Mouse (Mus musculus) intestine, postnatal 0 days (tissue): ENCODE results near the gene BC029722. TPM values are rescaled to one million over a fixed set of nuclear protein-coding genes. Genes with fewer than 3 reads are reported as not detected.
A peak's percentile ranks its signal among the peaks of the same experiment; 100 is the strongest.

Experiments used
- ATAC-seq: fragments of 200-750 bp; cut with Nextera tagmentation; 2 replicates; pipeline ENCODE4 v1.8.0; 2017; ENCODE audit warnings: mild to moderate bottlenecking, moderate TSS enrichment, moderate library complexity
- H3K27ac ChIP-seq: fragments of 300-500 bp; sonication (generic); 2 replicates; pipeline ENCODE4 v1.5.1; 2014; ENCODE audit warnings: mild to moderate bottlenecking, low read depth, low read length, moderate library complexity
- H3K27me3 ChIP-seq: fragments of 300-500 bp; sonication (generic); replicated peaks from 2 replicates; pipeline ENCODE4 v1.6.1; 2014; ENCODE audit warnings: low read length, mixed read lengths; ENCODE audit not compliant: control insufficient read depth, insufficient read depth
- H3K36me3 ChIP-seq: fragments of 300-500 bp; sonication (generic); 2 replicates; pipeline ENCODE4 v1.6.1; 2014; ENCODE audit warnings: mild to moderate bottlenecking, moderate library complexity; ENCODE audit not compliant: control insufficient read depth, insufficient read depth
- H3K4me1 ChIP-seq: fragments of 300-500 bp; sonication (generic); replicated peaks from 2 replicates; pipeline ENCODE4 v1.6.1; 2014; ENCODE audit warnings: antibody characterized with exemption, low read length, mixed read lengths; ENCODE audit not compliant: control insufficient read depth, insufficient read depth
- H3K4me2 ChIP-seq: fragments of 300-500 bp; sonication (generic); replicated peaks from 2 replicates; pipeline ENCODE4 v1.6.1; 2014; ENCODE audit warnings: low read depth, mild to moderate bottlenecking, moderate library complexity
- H3K4me3 ChIP-seq: fragments of 300-500 bp; sonication (generic); 2 replicates; pipeline ENCODE4 v1.5.1; 2014; ENCODE audit warnings: low read depth, low read length
- H3K9ac ChIP-seq: fragments of 300-500 bp; sonication (generic); 2 replicates; pipeline ENCODE4 v1.6.1; 2014; ENCODE audit warnings: mild to moderate bottlenecking, low read depth, low read length
- H3K9me3 ChIP-seq: fragments of 300-500 bp; sonication (generic); 2 replicates; pipeline ENCODE4 v1.6.1; 2016; ENCODE audit warnings: mixed run types; ENCODE audit not compliant: control insufficient read depth
- CTCF ChIP-seq: sonication (generic); IDR thresholded peaks from 2 replicates; pipeline ENCODE4 v1.5.1; 2016; ENCODE audit warnings: low read depth, mild to moderate bottlenecking, control low read depth, antibody characterized with exemption, moderate library complexity
- WGBS: fragments of 180-500 bp; shearing (Covaris S2); extraction: QIAGEN DNeasy Blood & Tissue Kit; methylation state at CpG from one replicate; pipeline ENCODE4 v1.1.7; 2014; 5-methylcytosine and 5-hydroxymethylcytosine counted together
- polyA plus RNA-seq: library from polyadenylated mRNA; unstranded; fragments of >200 nt; fragmentation: Nextera tagmentation; extraction: Ambion mirVana; gene quantifications from 2 replicates; pipeline ENCODE4 v1.2.1, GENCODE M21; 2015

The BC029722 gene
- polyA plus RNA-seq, 1 experiment from 2014 or later = 42.3 TPM

DNA sequence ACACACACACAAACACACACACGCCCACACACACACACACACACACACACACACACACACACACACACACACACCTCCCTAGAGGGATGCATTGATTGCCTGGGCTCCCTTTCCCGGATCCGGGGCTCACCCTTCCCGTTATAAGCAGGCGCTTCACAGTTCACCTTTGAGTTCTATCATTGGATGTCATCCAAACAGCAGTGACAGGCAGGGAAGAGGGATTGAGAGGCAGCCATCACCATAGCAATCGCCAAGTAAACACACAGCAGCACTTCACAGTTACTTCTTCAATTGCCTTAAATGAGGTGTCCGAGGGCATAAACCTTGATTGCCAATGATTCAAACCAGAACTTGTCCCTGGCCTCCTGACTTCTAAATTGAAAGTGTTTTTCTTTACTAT, 40.2 kb downstream of the BC029722 start:
- H3K4me1 ChIP-seq = no peaks in the 10 kb centered on the region
- no peak overlapping the region for H3K4me2 ChIP-seq
- H3K36me3 ChIP-seq = no peaks in the 10 kb centered on the region
- no peak overlapping the region for H3K4me3 ChIP-seq
- no peak overlapping the region for H3K9ac ChIP-seq
- H3K9me3 ChIP-seq = no peaks in the 10 kb centered on the region
- WGBS = 31% methylated on average over 7 of the region's 7 CpGs
- no peak overlapping the region for H3K27ac ChIP-seq
- no peak for TF ChIP-seq CTCF
- ATAC-seq = no peak
- H3K27me3 ChIP-seq = peaks cover 23% of the 10 kb centered on the region

DNA sequence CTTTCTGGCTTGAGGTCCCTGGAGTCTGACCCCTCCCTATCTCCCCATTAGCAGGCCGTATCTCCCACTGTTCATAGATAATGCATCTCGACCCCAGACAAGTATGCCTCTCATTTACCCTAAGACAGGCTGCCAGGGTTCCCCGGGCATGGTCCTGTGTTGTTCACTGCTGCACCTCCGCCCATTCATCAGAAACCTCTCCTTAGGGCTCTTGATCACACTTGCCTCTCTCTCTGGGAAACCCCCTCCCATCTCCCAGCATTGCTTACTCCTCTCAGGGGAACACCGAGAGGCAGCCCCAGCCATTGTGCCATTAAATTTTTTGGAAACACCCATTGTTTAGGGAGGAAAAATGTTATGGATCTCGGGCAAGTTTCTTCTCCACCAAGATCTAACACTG, 41.2 kb downstream of the BC029722 start:
- no peak for TF ChIP-seq CTCF
- Histone ChIP-seq H3K4me2 (no peak overlapping the region), H3K36me3 (no peaks in the 10 kb centered on the region), H3K4me3 (no peak overlapping the region), H3K27ac (no peak overlapping the region), H3K27me3 (peaks cover 33% of the 10 kb centered on the region), H3K9me3 (no peaks in the 10 kb centered on the region), H3K9ac (no peak overlapping the region), H3K4me1 (no peaks in the 10 kb centered on the region)
- WGBS = 71% methylated on average over 6 of the region's 6 CpGs
- no peak for ATAC-seq

DNA sequence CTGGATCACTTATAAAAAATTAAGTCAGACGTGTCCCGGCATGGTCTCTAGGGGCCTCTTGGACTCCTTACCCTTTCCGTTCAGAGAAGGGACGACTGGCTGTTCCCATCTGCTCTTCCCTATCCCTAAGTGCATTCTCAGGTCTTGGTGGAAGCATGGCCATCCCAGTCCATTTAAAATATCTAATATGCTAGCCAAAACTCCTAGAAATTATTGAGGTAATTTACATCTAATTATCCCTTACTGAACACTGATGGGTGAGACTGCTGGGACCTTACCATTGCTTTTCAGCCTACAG, 41.6 kb downstream of the BC029722 start:
- no peaks in the 10 kb centered on the region for H3K36me3 ChIP-seq
- no peaks in the 10 kb centered on the region for H3K9me3 ChIP-seq
- 76% methylated on average over 4 of the region's 4 CpGs for WGBS
- no peak overlapping the region for H3K4me2 ChIP-seq
- H3K27me3 ChIP-seq = peaks cover 36% of the 10 kb centered on the region
- no peak for ATAC-seq
- no peak overlapping the region for H3K9ac ChIP-seq
- no peak for TF ChIP-seq CTCF
- H3K4me1 ChIP-seq = no peaks in the 10 kb centered on the region
- no peak overlapping the region for H3K4me3 ChIP-seq
- H3K27ac ChIP-seq = no peak overlapping the region

DNA sequence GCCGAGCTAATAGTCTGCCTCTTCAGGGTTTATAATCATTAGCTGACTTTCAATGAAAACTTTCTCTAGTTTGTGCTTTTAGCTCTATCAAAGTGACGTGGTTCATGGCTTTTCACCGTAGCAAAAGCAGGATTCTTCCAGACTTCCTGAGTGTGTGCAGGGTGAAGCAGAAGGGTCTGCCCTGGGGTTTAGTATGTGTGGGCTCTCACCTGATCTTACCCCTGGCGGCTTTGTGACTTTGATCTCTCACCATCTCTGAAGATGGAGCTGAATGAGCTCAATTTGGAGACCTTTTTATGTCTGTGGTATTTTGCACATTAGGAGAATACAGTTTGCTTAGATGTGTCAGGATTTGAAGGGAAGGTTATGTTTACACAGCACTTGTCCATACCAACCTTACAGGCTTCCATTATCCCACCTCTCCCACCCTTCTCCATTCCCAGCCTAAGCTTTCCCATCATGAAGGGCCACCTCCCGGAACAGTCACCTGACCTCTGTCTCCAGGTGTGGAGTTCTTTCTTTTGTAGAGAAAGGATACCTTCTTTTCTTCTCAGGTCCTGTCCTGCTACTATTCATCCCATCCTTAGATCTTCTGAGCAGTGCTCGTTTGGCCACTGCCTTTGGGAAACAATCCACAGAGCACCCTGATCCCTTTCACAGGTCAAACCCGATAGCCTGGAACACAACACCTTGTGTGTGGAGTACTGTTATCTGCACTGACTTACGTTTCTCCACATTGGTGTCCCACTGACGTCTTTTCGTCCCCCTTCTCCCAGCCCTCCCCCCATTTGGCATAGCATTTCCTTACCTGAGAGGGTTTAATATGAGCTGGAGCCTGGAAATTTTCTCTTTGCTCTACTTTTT, 42.2 kb downstream of the BC029722 start:
- no peaks in the 10 kb centered on the region for H3K4me1 ChIP-seq
- no peaks in the 10 kb centered on the region for H3K36me3 ChIP-seq
- TF ChIP-seq CTCF = no peak
- H3K9ac ChIP-seq = no peak overlapping the region
- 57% methylated on average over 10 of the region's 10 CpGs for WGBS
- no peak overlapping the region for H3K27ac ChIP-seq
- H3K4me2 ChIP-seq = no peak overlapping the region
- H3K27me3 ChIP-seq = peaks cover 36% of the 10 kb centered on the region
- no peak for ATAC-seq
- no peaks in the 10 kb centered on the region for H3K9me3 ChIP-seq
- no peak overlapping the region for H3K4me3 ChIP-seq

DNA sequence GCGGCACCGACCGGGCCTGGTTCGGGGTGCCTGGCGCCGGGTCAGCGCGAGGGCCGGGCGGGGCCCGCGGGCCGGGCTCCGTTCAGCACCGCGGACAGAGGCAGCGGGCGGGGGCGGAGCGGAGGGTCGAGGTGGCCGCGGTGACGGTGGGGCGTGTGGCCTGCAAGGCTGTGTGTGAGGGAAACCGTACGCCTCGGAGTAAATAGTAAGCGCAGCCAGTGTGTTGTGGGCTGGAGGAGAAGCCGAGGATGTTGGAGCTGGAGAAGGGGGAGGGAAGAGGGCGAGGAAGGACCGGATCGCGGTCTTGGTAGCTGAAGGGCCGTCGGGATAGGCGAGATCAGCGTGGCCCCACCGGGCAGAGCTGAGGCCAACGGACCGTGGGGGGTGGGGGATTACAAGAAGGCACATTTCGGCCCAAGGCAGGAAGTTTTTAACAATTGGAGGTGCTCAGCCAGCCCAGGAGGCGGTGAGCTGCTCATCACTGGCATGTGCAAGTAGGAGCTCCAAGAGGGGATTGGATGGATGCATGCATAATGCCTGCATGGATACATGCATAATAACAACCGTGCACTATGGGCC, 43.5 kb downstream of the BC029722 start:
- H3K27me3 ChIP-seq = peaks cover 36% of the 10 kb centered on the region
- H3K4me2 ChIP-seq = peak overlapping the region; percentile 96
- ATAC-seq = peak; percentile 63
- peak overlapping the region; percentile 47 for H3K4me3 ChIP-seq
- H3K36me3 ChIP-seq = no peaks in the 10 kb centered on the region
- H3K4me1 ChIP-seq = no peaks in the 10 kb centered on the region
- H3K9me3 ChIP-seq = no peaks in the 10 kb centered on the region
- TF ChIP-seq CTCF = no peak
- no peak overlapping the region for H3K27ac ChIP-seq
- 1% methylated on average over 43 of the region's 44 CpGs for WGBS
- peak overlapping the region; percentile 4; the same call in 1 of the 2 replicates for H3K9ac ChIP-seq

DNA sequence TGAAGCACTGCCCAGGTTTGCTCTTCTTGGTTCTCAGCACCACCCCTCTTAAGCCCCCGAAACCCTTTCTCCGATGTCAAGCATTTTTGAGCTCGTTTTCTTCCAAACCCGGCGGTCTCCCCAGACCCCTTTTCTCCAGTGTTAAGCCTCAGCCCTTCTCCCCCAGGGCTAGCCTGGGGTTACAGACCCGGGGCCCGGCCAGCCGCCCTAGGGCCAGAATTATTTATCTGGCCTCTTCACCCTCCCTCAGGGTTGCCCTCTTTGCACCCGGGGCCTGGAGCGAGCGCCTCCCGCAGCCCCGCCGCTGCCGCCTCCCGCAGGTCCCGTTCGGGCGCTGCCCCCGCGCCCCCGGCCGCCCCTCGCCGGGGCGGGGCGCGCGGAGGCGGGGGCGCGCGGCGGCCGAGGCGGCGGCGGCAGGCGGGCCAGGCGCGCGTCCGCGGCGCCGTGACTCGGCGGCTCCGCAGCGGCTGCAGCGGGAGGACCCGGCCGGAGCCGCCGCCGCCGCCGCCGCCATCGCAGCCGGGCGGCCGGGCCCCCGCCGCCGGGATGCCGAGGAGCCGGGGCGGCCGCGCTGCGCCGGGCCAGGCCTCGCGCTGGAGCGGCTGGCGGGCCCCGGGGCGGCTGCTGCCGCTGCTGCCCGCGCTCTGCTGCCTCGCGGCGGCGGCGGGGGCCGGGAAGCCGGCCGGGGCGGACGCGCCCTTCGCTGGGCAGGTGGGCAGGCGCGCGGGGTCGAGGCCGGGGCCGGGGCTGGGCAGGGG, 44.1 kb downstream of the BC029722 start, which contains the start of gene Mmp24:
Gene Mmp24 (plus strand): TSS at position 416 of the 758 bp plus-strand sequence.
- peak; percentile 43 for ATAC-seq
- Histone ChIP-seq H3K27me3 (peaks cover 36% of the 10 kb centered on the region), H3K4me1 (no peaks in the 10 kb centered on the region), H3K4me3 (peak within 1 kb of the TSS; percentile 47), H3K36me3 (no peaks in the 10 kb centered on the region), H3K9ac (peak within 1 kb of the TSS; percentile 4; the same call in 1 of the 2 replicates), H3K9me3 (no peaks in the 10 kb centered on the region), H3K27ac (no peak within 1 kb of the TSS), H3K4me2 (peak within 1 kb of the TSS; percentile 96)
- WGBS = 3% methylated on average over 35 of the region's 100 CpGs
- TF ChIP-seq CTCF = no peak
